Mouse (Mus musculus): Measurements from ENCODE around the gene Met. TPM values are rescaled to one million over a fixed set of nuclear protein-coding genes. Genes with fewer than 3 reads are reported as not detected.

The Met gene
- total RNA-seq (2021) = 1 to 10 TPM; 1.5 to 2.4 TPM

GRCm38 (mm10) chr6:17463434-17464280 lies at the start of gene Met:
Gene Met, plus strand, starts transcription at chr6:17463800.
- DNase-seq (ENCODE audit: low spot score) = peak; percentile 12
- intact Hi-C loops (cut with DNase I) = loop anchor here (2.0 kb wide), 1 partner anchor 125 kb away; no protein-coding TSS in a partner anchor

- intact Hi-C loops (cut with DNase I) = no loop called here
- no peak for DNase-seq (ENCODE audit: low spot score)
Observed at GRCm38 (mm10) chr6:17418226-17418625, 45.4 kb upstream of the Met start.

GRCm38 (mm10) chr6:17422432-17422831 lies 41.2 kb upstream of the Met start:
- no peak for DNase-seq (ENCODE audit: low spot score)
- intact Hi-C loops (cut with DNase I) = no loop called here

GRCm38 (mm10) chr6:17429041-17429440 lies 34.6 kb upstream of the Met start:
- no peak for DNase-seq (ENCODE audit: low spot score)
- intact Hi-C loops (cut with DNase I) = no loop called here

GRCm38 (mm10) chr6:17429611-17430010 lies 34.0 kb upstream of the Met start:
- intact Hi-C loops (cut with DNase I) = no loop called here
- DNase-seq (ENCODE audit: low spot score) = no peak

GRCm38 (mm10) chr6:17443311-17443710 lies 20.3 kb upstream of the Met start:
- intact Hi-C loops (cut with DNase I) = no loop called here
- DNase-seq (ENCODE audit: low spot score) = no peak

- intact Hi-C loops (cut with DNase I) = no loop called here
- DNase-seq (ENCODE audit: low spot score) = no peak
Observed at GRCm38 (mm10) chr6:17451305-17451704, 12.3 kb upstream of the Met start.

- no peak for DNase-seq (ENCODE audit: low spot score)
- intact Hi-C loops (cut with DNase I) = no loop called here
Observed at GRCm38 (mm10) chr6:17455116-17455515, 8.5 kb upstream of the Met start.

GRCm38 (mm10) chr6:17459561-17459960 lies 4.0 kb upstream of the Met start:
- DNase-seq (ENCODE audit: low spot score) = no peak
- intact Hi-C loops (cut with DNase I) = no loop called here

- no peak for DNase-seq (ENCODE audit: low spot score)
- intact Hi-C loops (cut with DNase I) = no loop called here
Observed at GRCm38 (mm10) chr6:17461435-17461834, 2.2 kb upstream of the Met start.

- DNase-seq (ENCODE audit: low spot score) = no peak
- intact Hi-C loops (cut with DNase I) = no loop called here
Observed at GRCm38 (mm10) chr6:17464281-17465025, 853 bp downstream of the Met start.

- intact Hi-C loops (cut with DNase I) = no loop called here
- DNase-seq (ENCODE audit: low spot score) = no peak
Observed at GRCm38 (mm10) chr6:17466526-17466925, 2.9 kb downstream of the Met start.

- intact Hi-C loops (cut with DNase I) = no loop called here
- no peak for DNase-seq (ENCODE audit: low spot score)
Observed at GRCm38 (mm10) chr6:17468993-17469392, 5.4 kb downstream of the Met start.

- no peak for DNase-seq (ENCODE audit: low spot score)
- intact Hi-C loops (cut with DNase I) = no loop called here
Observed at GRCm38 (mm10) chr6:17473128-17473527, 9.5 kb downstream of the Met start.

- intact Hi-C loops (cut with DNase I) = no loop called here
- no peak for DNase-seq (ENCODE audit: low spot score)
Observed at GRCm38 (mm10) chr6:17477823-17478222, 14.2 kb downstream of the Met start.

- DNase-seq (ENCODE audit: low spot score) = no peak
- intact Hi-C loops (cut with DNase I) = no loop called here
Observed at GRCm38 (mm10) chr6:17478252-17478651, 14.7 kb downstream of the Met start.

GRCm38 (mm10) chr6:17478838-17479570 lies 15.4 kb downstream of the Met start:
- no peak for DNase-seq (ENCODE audit: low spot score)
- intact Hi-C loops (cut with DNase I) = no loop called here

- no peak for DNase-seq (ENCODE audit: low spot score)
- intact Hi-C loops (cut with DNase I) = no loop called here
Observed at GRCm38 (mm10) chr6:17481068-17481467, 17.5 kb downstream of the Met start.

- DNase-seq (ENCODE audit: low spot score) = no peak
- intact Hi-C loops (cut with DNase I) = no loop called here
Observed at GRCm38 (mm10) chr6:17485244-17485643, 21.6 kb downstream of the Met start.

- intact Hi-C loops (cut with DNase I) = no loop called here
- no peak for DNase-seq (ENCODE audit: low spot score)
Observed at GRCm38 (mm10) chr6:17485782-17486181, 22.2 kb downstream of the Met start.

Measured in heart, postnatal 25 days (tissue).